Mouse (Mus musculus) lung, postnatal 10 days (tissue): ENCODE results near the gene Gm614.

Experiments
- DNase-seq: peaks from one replicate; pipeline ENCODE4 v3.0.0; 2021

The Gm614 gene

DNA sequence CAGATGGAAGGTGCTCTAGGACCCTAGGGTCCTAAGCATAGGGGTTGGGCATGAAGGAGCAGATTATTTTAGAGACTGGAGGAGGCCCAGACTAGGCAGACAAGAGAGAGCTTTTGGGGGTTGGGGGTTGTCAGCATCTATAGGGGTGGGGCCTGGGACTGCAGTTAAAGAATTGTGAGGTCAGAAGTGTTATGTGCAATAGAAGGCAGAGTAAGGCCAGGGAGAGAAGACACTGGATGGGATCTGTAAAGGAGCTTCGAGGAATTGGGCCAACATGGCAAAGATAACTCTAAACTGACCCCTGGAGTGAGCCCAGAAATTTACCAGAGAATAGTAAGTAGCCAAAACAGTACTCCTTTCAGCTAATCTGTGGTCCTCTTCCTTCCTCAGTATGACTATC is at the start of gene Gm614:
Gene Gm614, minus strand, starts transcription at position 101 of the 400 bp plus-strand sequence.
- DNase-seq: no peak

DNA sequence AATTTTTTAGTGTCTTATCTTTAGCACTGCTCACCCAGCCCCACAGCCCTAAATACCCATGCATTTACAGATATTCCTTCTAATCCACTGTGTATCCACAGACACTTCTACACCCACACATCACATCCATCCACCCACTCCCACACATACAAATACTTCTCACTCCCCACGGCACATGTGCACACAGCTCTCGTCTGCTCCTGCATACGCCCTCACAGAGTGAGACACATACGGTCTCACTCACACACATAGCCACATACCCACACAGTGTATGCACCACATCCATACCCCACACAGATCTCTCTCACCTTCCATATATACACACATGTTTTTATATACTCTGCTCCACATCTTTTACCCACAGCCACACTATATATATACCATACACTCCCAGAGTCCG is 45.5 kb upstream of the Gm614 start:
- no peak for DNase-seq

GRCm38 (mm10) chrX:101304646-101305045 is 40.9 kb upstream of the Gm614 start:
- no peak for DNase-seq

DNA sequence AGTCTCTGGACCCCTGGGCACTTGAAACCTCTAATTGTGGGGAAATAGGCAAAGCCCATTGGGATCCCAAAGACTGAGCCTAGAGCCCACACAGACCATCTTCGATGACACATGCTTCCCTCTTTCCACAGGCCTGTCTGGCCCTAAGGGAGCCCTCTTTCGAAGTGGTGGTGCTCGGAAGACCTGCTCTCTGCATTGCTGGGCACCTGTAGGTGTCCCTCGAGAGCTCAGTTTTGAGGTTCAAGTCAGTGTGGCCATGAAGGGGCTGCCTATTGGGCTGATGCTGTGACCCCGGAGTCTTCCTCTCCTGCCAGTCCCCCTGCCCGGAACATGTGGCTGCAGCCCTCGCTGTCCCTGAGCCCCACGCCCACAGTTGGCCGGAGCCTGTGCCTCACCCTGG is 37.9 kb upstream of the Gm614 start:
- DNase-seq: no peak

- DNase-seq: peak; percentile 22
Observed at GRCm38 (mm10) chrX:101300427-101301030, 36.7 kb upstream of the Gm614 start.

DNA sequence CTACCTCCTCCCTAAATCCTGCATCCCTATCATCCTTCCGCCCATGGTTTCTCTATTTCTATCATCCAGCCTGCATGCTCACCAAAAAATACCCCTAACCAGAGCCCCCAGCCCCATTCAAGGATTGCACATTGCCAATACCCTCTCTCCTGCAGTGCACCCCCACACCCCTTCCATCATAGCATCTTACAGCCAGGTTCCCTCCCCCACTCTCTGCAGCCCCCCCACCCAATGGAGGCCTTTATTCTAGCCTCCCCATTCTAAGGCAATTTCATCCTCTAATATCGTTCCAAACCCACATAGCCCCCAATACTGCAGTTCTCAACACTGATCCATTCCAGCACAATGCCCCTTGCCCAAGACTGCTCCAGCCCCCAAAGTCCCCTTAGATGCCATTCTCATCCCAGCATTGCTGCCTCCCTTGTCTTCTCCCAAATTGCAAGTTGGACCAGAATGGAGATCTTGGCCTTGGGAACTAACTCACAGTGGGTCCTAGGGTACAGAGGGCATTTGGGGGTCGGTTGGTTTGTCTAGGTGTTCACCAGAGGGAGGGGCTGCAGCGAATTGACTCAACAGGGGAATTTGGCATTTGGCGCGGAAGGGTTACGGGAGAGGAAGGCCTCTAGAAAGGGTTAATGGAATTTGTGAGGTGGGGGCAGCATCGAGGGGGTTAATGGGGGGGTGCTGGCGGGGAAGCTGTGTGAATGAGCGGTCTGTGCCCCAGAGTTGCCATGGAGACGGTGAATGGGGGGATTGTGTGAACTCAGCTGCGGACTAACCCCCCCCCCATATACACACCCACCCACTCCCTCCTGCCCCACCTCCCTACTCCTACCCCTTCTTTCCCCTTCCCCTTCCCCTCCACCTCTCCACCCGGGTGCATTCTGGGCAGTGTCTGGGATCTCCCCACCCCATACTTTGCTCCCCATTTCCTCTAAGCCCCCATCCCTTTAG is 36.0 kb upstream of the Gm614 start:
- peak; percentile 4 for DNase-seq

GRCm38 (mm10) chrX:101299055-101299454 is 35.3 kb upstream of the Gm614 start, which contains the start of gene Nlgn3:
TSS of gene Nlgn3 (plus strand) at chrX:101299168.
- DNase-seq: peak; percentile 3

DNA sequence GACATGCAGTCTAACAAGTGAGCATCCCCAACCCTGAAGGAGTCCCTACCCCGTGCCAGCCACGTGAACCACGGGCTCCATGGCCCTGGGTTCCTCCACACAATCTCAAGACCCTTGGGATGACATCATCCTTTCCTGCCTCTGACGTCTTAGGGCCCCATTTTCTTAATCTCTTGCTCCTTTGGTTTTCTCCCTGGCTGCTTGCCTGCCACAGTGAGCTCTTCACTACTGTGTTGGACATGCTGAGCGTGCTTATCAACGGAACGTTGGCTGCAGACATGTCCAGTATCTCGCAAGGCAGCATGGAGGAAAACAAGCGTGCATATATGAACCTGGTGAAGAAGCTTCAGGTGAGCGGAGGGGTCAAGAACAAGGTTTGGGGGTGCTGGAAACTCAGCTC is 26.3 kb upstream of the Gm614 start:
- no peak for DNase-seq

DNA sequence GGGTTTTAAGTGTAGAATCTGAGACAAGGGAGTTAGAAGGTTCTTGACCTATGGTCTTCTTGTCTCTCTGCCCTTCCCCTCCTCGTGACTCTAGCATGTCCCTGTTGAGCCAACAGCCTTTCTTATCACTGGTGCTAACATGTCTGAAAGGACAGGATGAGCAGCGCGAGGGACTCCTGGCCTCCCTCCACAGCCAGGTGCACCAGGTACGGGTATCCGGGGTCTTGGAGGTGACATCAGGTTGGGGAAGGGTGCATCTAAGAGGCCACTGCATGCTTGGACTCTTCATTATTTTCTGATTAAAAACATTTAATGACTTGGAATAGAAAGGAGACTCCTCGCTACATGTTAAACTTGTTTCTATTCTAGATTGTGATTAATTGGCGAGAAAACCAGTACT is 25.2 kb upstream of the Gm614 start:
- no peak for DNase-seq

DNA sequence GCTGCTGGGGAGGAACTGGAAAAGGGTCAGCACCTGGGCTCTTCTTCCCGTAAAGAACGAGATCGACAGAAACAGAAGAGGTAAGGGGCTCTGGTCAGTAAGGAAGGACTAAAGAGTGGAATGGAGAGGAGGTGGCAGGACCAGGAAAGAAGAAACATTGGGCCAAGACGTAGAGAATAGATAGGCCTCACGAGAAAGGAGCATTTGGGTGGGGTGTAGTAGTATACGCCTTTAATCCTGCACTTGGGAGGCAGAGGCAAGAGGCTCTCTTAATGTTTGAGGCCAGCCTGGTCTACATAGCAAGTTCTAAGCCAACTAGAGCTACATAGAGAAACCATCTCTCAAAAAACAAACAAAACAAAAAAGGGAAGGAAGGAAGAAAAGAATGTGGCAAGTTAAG is 24.6 kb upstream of the Gm614 start:
- no peak for DNase-seq

GRCm38 (mm10) chrX:101287543-101287942 is 23.8 kb upstream of the Gm614 start:
- no peak for DNase-seq

DNA sequence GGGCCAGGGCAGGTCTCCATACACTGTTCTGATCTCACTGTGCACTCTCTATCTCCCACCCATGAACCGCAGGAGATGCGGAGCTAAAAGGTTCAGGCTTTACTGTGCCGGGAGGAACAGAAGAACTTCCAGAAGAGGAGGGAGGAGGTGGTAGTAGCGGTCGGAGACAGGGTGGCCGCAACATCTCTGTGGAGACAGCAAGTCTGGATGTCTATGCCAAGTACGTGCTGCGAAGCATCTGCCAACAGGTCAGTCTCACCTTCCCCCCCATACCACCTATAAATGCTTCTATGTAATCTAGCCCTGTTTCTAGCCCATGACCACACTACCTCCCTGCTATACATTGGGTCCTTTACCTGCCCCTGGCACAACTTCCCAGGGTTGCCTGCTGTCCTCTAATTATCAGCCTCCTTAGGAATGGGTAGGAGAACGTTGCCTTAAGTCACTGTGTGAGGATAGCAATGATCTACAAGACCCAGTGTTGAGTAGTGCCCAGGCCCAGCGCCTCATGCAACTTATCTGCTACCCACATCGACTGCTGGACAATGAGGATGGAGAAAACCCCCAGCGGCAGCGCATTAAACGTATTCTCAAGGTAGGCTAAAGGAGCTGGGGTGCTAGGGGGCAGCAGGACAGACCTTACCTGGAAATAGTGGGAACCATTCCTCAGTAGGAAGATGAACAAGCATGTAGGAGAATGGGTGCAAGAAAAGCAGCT is 22.3 kb upstream of the Gm614 start:
- no peak for DNase-seq

DNA sequence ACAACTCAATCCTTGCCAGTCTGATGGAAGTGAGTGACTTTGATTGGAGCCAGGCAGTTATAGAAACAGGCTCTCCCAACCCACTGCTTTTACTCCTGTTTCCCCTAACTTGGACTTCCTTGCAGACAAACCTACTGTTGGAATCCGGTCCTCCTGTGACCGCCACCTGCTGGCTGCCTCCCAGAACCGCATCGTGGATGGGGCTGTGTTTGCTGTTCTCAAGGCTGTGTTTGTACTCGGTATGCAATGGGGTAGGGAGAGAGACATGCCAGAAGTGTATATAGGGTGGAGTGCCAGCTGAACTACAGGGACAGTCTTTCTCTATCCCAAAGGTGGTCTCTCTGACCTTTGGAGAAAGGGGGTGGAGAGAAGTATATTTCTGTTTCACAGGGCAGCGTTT is 21.7 kb upstream of the Gm614 start:
- peak; percentile 64 for DNase-seq

GRCm38 (mm10) chrX:101282813-101283212 is 19.0 kb upstream of the Gm614 start:
- DNase-seq: no peak

- peak; percentile 95 for DNase-seq
Observed at GRCm38 (mm10) chrX:101273875-101274738, 10.3 kb upstream of the Gm614 start, which contains the start of gene Med12. TSS of gene Med12 (plus strand) at chrX:101274030.

GRCm38 (mm10) chrX:101273410-101273809 is 9.6 kb upstream of the Gm614 start:
- DNase-seq: no peak

DNA sequence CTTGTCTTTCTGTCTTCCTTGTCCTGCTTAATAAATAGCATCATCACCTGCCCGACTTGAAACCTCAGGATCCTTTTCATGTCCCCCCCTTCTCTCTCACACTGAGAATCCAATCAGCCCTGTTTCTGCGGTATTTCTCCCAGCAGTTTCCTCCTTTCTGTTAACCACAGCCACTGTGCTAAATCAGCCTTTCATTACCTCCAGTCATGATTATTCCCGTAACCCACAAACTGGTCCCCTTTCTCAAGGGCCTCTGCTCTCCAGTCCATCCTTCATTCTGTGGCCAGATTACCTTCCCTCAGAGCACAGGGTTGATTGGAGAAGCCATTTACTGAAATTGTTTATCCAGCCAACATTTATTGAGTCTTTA is 4.9 kb upstream of the Gm614 start, which contains the start of gene Gm20489:
Gene Gm20489, minus strand, starts transcription at position 269 of the 370 bp plus-strand sequence.
- DNase-seq: no peak

DNA sequence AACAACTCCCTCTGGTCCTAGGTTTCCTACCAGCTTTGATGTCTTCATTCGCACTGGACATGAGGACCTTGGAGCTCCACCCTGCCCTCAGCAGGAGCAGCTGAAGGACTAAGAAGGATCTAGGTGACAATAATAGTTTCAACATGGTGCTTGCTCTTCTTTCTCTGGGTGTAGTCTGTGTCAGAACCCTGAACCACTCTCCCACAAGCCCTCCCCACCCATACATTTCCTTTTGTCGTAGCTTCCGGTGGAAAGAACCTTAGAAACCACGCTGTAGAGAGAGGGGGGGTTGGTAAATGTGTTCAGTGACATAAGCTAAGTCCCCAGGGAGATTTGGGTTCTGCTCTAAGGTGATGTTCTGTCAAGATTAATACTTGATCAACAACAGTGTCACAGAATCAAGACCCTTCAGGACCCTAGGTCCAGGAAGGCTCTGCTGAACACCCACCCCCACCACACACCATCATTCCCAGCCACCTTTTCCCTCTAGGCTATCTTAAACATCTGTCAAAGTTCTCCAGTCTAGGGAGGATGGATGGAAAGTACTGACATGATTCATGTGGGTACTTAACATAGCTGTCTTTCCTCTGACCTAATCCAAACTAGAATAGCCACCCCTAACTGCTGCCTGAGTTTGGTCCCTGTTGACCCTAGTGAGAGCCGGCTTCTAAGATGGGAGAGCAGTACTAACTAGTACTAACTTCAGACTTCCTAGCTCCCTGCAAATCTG is 4.4 kb upstream of the Gm614 start, which contains the start of gene Il2rg:
Gene Il2rg, minus strand, starts transcription at position 231 of the 730 bp plus-strand sequence.
- peak; percentile 18 for DNase-seq

DNA sequence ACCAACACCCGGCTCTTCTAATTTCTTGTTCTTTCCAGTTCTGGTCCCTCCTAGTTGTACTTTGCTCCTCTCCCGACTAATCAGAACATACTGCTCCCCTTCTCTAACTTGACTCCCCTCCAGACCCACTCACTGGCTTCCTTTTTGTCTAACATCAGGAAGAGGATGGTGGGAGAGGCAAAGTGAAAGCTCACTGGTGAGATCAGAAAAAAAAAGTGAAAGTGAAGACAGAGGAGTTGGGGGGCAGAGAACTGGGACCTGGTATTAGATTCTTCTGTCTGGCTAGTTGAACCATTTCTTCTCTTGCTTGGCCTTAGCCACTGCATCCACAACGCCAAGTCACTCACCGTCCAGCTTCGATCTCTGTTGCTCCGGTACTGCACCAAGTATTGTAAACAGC is 2.8 kb upstream of the Gm614 start:
- DNase-seq: no peak

- no peak for DNase-seq
Observed at GRCm38 (mm10) chrX:101260441-101261325, 3.1 kb downstream of the Gm614 start.
